Mouse (Mus musculus) liver, postnatal 0 days (tissue): ENCODE results near the gene Ptcd2. TPM values are rescaled to one million over a fixed set of nuclear protein-coding genes. Genes with fewer than 3 reads are reported as not detected.
A peak's percentile ranks its signal among the peaks of the same experiment; 100 is the strongest.

Source experiments
- ATAC-seq: fragments of 200-750 bp; cut with Nextera tagmentation; 2 replicates; pipeline ENCODE4 v1.8.0; 2017; ENCODE audit warnings: mild to moderate bottlenecking, moderate library complexity
- DNase-seq: peaks from one replicate; pipeline ENCODE4 v3.0.0-alpha.2; 2016
- H3K27ac ChIP-seq: fragments of 300-500 bp; sonication (generic); 2 replicates; pipeline ENCODE4 v1.5.1; 2014; ENCODE audit warnings: antibody characterized with exemption, moderate library complexity, mild to moderate bottlenecking, low read depth
- H3K27me3 ChIP-seq: fragments of 300-500 bp; sonication (generic); 2 replicates; pipeline ENCODE4 v1.6.1; 2014; ENCODE audit warnings: low read length, control low read depth, mixed read lengths; ENCODE audit not compliant: insufficient read depth
- H3K36me3 ChIP-seq: fragments of 300-500 bp; sonication (generic); replicated peaks from 2 replicates; pipeline ENCODE4 v1.6.1; 2014; ENCODE audit warnings: mild to moderate bottlenecking, control low read depth, low read length, moderate library complexity, mixed read lengths; ENCODE audit not compliant: insufficient read depth
- H3K4me1 ChIP-seq: fragments of 300-500 bp; sonication (generic); 2 replicates; pipeline ENCODE4 v1.6.1; 2014; ENCODE audit warnings: antibody characterized with exemption, mild to moderate bottlenecking, control low read depth; ENCODE audit not compliant: insufficient read depth
- H3K4me2 ChIP-seq: fragments of 300-500 bp; sonication (generic); 2 replicates; pipeline ENCODE4 v1.6.1; 2014; ENCODE audit warnings: low read depth, mild to moderate bottlenecking, low read length, moderate library complexity, mixed read lengths
- H3K4me3 ChIP-seq: fragments of 300-500 bp; sonication (generic); 2 replicates; pipeline ENCODE4 v1.5.1; 2014; ENCODE audit warnings: low read depth, low read length
- H3K9ac ChIP-seq: fragments of 300-500 bp; sonication (generic); replicated peaks from 2 replicates; pipeline ENCODE4 v1.6.1; 2014; ENCODE audit warnings: mild to moderate bottlenecking, moderate library complexity
- H3K9me3 ChIP-seq: fragments of 300-500 bp; sonication (generic); 2 replicates; pipeline ENCODE4 v1.6.1; 2016; ENCODE audit warnings: mild to moderate bottlenecking, control low read depth, low read length, mixed read lengths
- CTCF ChIP-seq: sonication (generic); IDR thresholded peaks from 2 replicates; pipeline ENCODE4 v1.5.1; 2016; ENCODE audit warnings: antibody characterized with exemption, low read depth
- EP300 ChIP-seq: IDR thresholded peaks from 2 replicates; pipeline ENCODE4 v1.6.1; 2016; ENCODE audit warnings: antibody characterized with exemption, low read depth, mild to moderate bottlenecking
- WGBS: fragments of 180-500 bp; shearing (Covaris S2); extraction: QIAGEN DNeasy Blood & Tissue Kit; methylation state at CpG from one replicate; pipeline ENCODE4 v1.1.7; 2014; ENCODE audit not compliant: insufficient replicate concordance; 5-methylcytosine and 5-hydroxymethylcytosine counted together
- polyA plus RNA-seq: library from polyadenylated mRNA; unstranded; fragments of >200 nt; fragmentation: Nextera tagmentation; extraction: Ambion mirVana; gene quantifications from 2 replicates; pipeline ENCODE4 v1.2.1, GENCODE M21; 2015

Ptcd2 gene
- polyA plus RNA-seq, 1 experiment from 2014 or later = 23.8 TPM

GRCm38 (mm10) chr13:99304365-99304764, 40.1 kb downstream of the Ptcd2 start:
- Histone ChIP-seq H3K27ac (0 out of 2 replicates have a peak overlapping the region, but pooled peaks have one; percentile 6), H3K9me3 (no peaks in the 10 kb centered on the region), H3K4me2 (no peak overlapping the region), H3K36me3 (no peaks in the 10 kb centered on the region), H3K27me3 (no peaks in the 10 kb centered on the region), H3K4me3 (no peak overlapping the region), H3K4me1 (0 out of 2 replicates have a peak, but pooled peaks cover 3% of the 10 kb centered on the region), H3K9ac (no peak overlapping the region)
- peak; percentile 82 for ATAC-seq
- no peak for TF ChIP-seq EP300
- TF ChIP-seq CTCF = no peak
- peak; percentile 27 for DNase-seq
- 62% methylated on average over 11 of the region's 11 CpGs for WGBS

- DNase-seq = no peak
- Histone ChIP-seq H3K4me2 (no peak overlapping the region), H3K27ac (0 out of 2 replicates have a peak overlapping the region, but pooled peaks have one; percentile 6), H3K4me3 (no peak overlapping the region), H3K36me3 (no peaks in the 10 kb centered on the region), H3K9ac (no peak overlapping the region), H3K27me3 (no peaks in the 10 kb centered on the region), H3K4me1 (0 out of 2 replicates have a peak, but pooled peaks cover 3% of the 10 kb centered on the region), H3K9me3 (no peaks in the 10 kb centered on the region)
- TF ChIP-seq EP300 (no peak), CTCF (no peak)
- WGBS = 61% methylated on average over 5 of the region's 5 CpGs
- ATAC-seq = no peak
Observed at GRCm38 (mm10) chr13:99303846-99304245, 40.7 kb downstream of the Ptcd2 start.

GRCm38 (mm10) chr13:99299921-99300320, 44.6 kb downstream of the Ptcd2 start:
- 0 out of 2 replicates have a peak, but pooled peaks cover 3% of the 10 kb centered on the region for H3K4me1 ChIP-seq
- H3K4me3 ChIP-seq = no peak overlapping the region
- H3K4me2 ChIP-seq = no peak overlapping the region
- ATAC-seq (no peak), DNase-seq (no peak)
- TF ChIP-seq EP300 (no peak), CTCF (no peak)
- H3K27me3 ChIP-seq = no peaks in the 10 kb centered on the region
- H3K9me3 ChIP-seq = peaks cover 3% of the 10 kb centered on the region; the same call in 1 of the 2 replicates
- WGBS = 77% methylated on average over 5 of the region's 5 CpGs
- H3K9ac ChIP-seq = no peak overlapping the region
- H3K36me3 ChIP-seq = no peaks in the 10 kb centered on the region
- no peak overlapping the region for H3K27ac ChIP-seq

GRCm38 (mm10) chr13:99294176-99294575, 50.3 kb downstream of the Ptcd2 start:
- Histone ChIP-seq H3K36me3 (no peaks in the 10 kb centered on the region), H3K27ac (no peak overlapping the region), H3K4me1 (no peaks in the 10 kb centered on the region), H3K27me3 (no peaks in the 10 kb centered on the region), H3K4me3 (no peak overlapping the region), H3K4me2 (no peak overlapping the region), H3K9me3 (peaks cover 3% of the 10 kb centered on the region; the same call in 1 of the 2 replicates), H3K9ac (no peak overlapping the region)
- WGBS = 88% methylated on average over 13 of the region's 13 CpGs
- no peak for TF ChIP-seq CTCF
- no peak for TF ChIP-seq EP300
- no peak for ATAC-seq
- no peak for DNase-seq

- DNase-seq (no peak), ATAC-seq (no peak)
- Histone ChIP-seq H3K4me3 (no peak overlapping the region), H3K27ac (no peak overlapping the region), H3K9me3 (peaks cover 3% of the 10 kb centered on the region; the same call in 1 of the 2 replicates), H3K4me1 (no peaks in the 10 kb centered on the region), H3K27me3 (no peaks in the 10 kb centered on the region), H3K4me2 (no peak overlapping the region), H3K9ac (no peak overlapping the region), H3K36me3 (no peaks in the 10 kb centered on the region)
- no peak for TF ChIP-seq CTCF
- no peak for TF ChIP-seq EP300
- 82% methylated on average over 8 of the region's 8 CpGs for WGBS
Observed at GRCm38 (mm10) chr13:99290766-99291165, 53.7 kb downstream of the Ptcd2 start.

GRCm38 (mm10) chr13:99287786-99288185, 56.7 kb downstream of the Ptcd2 start:
- TF ChIP-seq EP300 (no peak), CTCF (no peak)
- H3K36me3 ChIP-seq = no peaks in the 10 kb centered on the region
- H3K9ac ChIP-seq = no peak overlapping the region
- no peak overlapping the region for H3K4me2 ChIP-seq
- WGBS = 60% methylated on average over 9 of the region's 9 CpGs
- DNase-seq (no peak), ATAC-seq (peak; percentile 38; the same call in 1 of the 2 replicates)
- no peaks in the 10 kb centered on the region for H3K9me3 ChIP-seq
- H3K27ac ChIP-seq = 0 out of 2 replicates have a peak overlapping the region, but pooled peaks have one; percentile 11
- H3K4me3 ChIP-seq = no peak overlapping the region
- no peaks in the 10 kb centered on the region for H3K4me1 ChIP-seq
- no peaks in the 10 kb centered on the region for H3K27me3 ChIP-seq
